Mouse (Mus musculus) forebrain, embryonic 13.5 days (tissue): ENCODE results near the gene Ahnak. TPM values are rescaled to one million over a fixed set of nuclear protein-coding genes. Genes with fewer than 3 reads are reported as not detected.
"Not testable (repeated sequence)": the region's sequence is repeated elsewhere in the genome, so short reads cannot be mapped to it uniquely, and the experiment has no call there.

Experiments used
- ATAC-seq: fragments of 200-750 bp; cut with Nextera tagmentation; 2 replicates; pipeline ENCODE4 v1.8.0; 2017
- H3K27ac ChIP-seq: fragments of 300-500 bp; sonication (generic); 2 replicates; pipeline ENCODE4 v1.5.1; 2015; ENCODE audit warnings: inconsistent platforms, mild to moderate bottlenecking, moderate library complexity
- H3K27me3 ChIP-seq: fragments of 300-500 bp; sonication (generic); 2 replicates; pipeline ENCODE4 v1.6.1; 2015; ENCODE audit warnings: mild to moderate bottlenecking, inconsistent platforms
- H3K36me3 ChIP-seq: fragments of 300-500 bp; sonication (generic); 2 replicates; pipeline ENCODE4 v1.6.1; 2015; ENCODE audit warnings: mild to moderate bottlenecking, inconsistent platforms; ENCODE audit not compliant: poor library complexity, severe bottlenecking
- H3K4me1 ChIP-seq: fragments of 300-500 bp; sonication (generic); 2 replicates; pipeline ENCODE4 v1.6.1; 2015; ENCODE audit warnings: inconsistent platforms
- H3K4me2 ChIP-seq: fragments of 300-500 bp; sonication (generic); 2 replicates; pipeline ENCODE4 v1.6.1; 2015; ENCODE audit warnings: inconsistent platforms, mild to moderate bottlenecking, moderate library complexity
- H3K4me3 ChIP-seq: fragments of 300-500 bp; sonication (generic); 2 replicates; pipeline ENCODE4 v1.5.1; 2015; ENCODE audit warnings: mild to moderate bottlenecking, inconsistent platforms
- H3K9ac ChIP-seq: fragments of 300-500 bp; sonication (generic); 2 replicates; pipeline ENCODE4 v1.6.1; 2015; ENCODE audit warnings: mild to moderate bottlenecking, inconsistent platforms
- H3K9me3 ChIP-seq: fragments of 300-500 bp; sonication (generic); replicated peaks from 2 replicates; pipeline ENCODE4 v1.6.1; 2016; ENCODE audit warnings: inconsistent platforms
- WGBS: fragments of 180-500 bp; shearing (Covaris S2); methylation state at CpG from one replicate; pipeline ENCODE4 v1.1.7; 2015; 5-methylcytosine and 5-hydroxymethylcytosine counted together
- polyA plus RNA-seq: library from polyadenylated mRNA; unstranded; fragments of >200 nt; fragmentation: Nextera tagmentation; extraction: Ambion mirVana; gene quantifications from 2 replicates; pipeline ENCODE4 v1.2.1, GENCODE M21; 2015

The Ahnak gene
- polyA plus RNA-seq, 1 experiment from 2014 or later = 2.8 TPM

DNA sequence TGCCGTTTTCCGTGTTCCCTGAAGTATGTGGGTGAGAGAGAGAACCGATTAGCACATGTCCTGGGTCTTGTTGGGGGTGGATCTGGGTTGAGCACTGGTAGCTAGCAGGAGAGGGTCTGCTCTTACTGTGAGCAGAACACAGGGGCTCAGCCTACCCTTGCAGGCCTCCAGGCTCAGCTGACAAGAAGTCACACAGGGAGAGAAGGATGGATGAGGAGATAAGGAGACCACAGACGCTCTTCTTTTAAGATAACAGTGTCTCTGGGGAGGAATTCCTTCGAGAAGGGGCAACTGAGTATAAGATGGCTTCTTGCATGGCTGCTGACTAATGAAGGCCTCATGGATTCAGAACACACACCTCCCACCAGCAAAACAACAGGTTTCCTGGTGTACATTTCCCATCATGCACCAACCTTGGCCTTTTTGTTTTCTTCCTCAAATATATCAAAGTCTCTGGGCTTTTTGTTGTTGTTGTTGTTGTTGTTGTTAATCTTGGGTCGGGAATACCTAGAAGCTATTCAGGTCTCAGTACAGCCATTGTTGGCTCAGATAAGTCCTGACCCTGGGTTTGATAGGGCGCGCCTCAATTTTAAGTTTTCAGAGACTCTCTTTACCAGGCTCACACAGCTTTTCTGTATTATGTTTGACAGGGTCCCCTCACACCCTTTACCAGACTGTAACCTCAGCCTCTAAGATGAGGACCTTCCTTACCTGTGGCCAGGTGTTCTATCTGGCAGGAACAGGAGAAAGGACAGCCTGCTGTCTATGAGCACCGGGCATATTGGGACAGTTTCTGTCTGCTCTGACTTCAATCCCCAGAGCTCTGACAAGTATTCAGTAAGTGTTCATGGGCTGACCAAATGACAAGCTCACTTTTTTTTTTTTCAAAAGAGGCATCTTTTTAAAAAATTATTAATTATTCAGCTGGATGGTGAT lies 61.5 kb downstream of the Ahnak start:
- Histone ChIP-seq H3K36me3 (no peaks in the 10 kb centered on the region), H3K4me2 (no peak overlapping the region), H3K27me3 (no peaks in the 10 kb centered on the region), H3K27ac (no peak overlapping the region), H3K9ac (no peak overlapping the region), H3K4me3 (no peak overlapping the region), H3K4me1 (no peaks in the 10 kb centered on the region), H3K9me3 (no peaks in the 10 kb centered on the region)
- 84% methylated on average over 9 of the region's 9 CpGs for WGBS
- ATAC-seq = no peak

DNA sequence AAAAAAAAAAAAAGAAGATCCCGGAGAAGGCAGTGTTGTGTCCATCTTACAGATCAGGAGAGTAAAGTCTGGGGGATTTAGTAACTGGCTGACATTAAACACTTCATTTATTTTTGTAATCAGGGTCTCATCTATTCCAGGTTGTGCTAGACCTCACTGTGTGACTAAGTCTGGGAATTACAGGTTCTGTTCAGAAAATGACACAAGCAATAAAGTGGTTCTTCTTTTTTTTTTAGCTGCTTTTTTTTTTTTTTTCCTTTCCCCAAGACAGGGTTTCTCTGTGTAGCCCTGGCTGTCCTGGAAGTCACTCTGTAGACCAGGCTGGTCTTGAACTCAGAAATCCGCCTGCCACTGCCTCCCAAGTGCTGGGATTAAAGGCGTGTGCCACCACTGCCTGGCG lies 62.9 kb downstream of the Ahnak start:
- H3K9ac ChIP-seq, H3K4me3 ChIP-seq, ATAC-seq, H3K36me3 ChIP-seq, H3K27me3 ChIP-seq, H3K4me1 ChIP-seq, H3K27ac ChIP-seq, H3K4me2 ChIP-seq, H3K9me3 ChIP-seq: not testable (repeated sequence)
- WGBS = 85% methylated on average over 4 of the region's 4 CpGs

DNA sequence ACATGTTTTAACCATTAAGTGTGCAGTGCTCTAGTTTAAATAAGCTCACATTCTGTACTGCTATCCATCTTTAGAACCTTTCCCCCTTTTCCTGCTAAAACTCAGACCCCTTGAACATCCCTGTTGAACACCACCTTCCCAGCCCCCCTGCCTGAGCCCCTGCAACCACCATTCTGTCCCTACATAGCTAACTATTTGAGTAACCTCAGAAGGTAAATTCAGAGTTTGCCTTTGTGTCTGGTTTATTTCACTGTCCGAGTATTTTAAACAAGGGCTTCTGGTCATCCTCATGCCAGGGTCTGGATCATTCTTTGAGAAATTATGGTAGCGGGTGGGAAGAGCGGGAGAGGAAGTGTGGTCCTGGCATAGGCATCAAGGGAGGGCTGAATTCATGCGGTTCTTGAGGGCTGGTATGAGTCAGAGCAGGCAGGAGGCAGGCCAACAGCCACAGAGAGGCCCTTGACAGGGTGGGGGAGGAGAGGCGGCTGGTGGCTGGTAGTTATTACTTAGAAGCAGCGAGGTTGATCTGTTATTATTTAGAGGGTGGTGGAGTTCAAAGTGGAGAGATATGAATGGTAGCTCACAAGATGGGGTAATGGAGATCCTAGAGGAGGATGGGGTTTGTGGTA lies 63.8 kb downstream of the Ahnak start:
- Histone ChIP-seq H3K36me3 (no peaks in the 10 kb centered on the region), H3K27me3 (no peaks in the 10 kb centered on the region), H3K9ac (no peak overlapping the region), H3K4me3 (no peak overlapping the region), H3K27ac (no peak overlapping the region), H3K4me2 (no peak overlapping the region), H3K4me1 (no peaks in the 10 kb centered on the region), H3K9me3 (no peaks in the 10 kb centered on the region)
- 68% methylated on average over 6 of the region's 6 CpGs for WGBS
- no peak for ATAC-seq

DNA sequence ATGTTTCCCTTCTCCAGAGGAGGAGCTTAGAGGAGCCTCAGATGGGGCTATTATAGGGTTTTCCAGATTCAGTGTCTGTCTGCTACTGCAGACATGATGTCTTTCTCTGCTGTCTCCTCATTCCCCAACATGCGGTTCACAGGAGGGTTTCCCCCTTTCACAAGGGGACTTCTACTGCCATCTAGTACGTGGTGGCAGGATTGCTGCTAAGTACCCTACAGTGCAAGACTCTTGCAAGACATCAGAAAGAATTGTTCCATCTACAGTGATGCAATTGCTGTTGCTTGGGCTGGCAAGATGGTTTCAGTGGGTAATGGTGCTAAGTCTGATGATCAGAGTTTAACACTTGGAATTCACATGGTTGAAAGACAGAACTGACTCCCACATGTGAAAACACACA lies 66.1 kb downstream of the Ahnak start:
- H3K27ac ChIP-seq = no peak overlapping the region
- no peaks in the 10 kb centered on the region for H3K27me3 ChIP-seq
- no peaks in the 10 kb centered on the region for H3K4me1 ChIP-seq
- H3K9me3 ChIP-seq = no peaks in the 10 kb centered on the region
- no peak overlapping the region for H3K4me2 ChIP-seq
- H3K9ac ChIP-seq = no peak overlapping the region
- 0 out of 2 replicates have a peak, but pooled peaks have one; percentile 24 for ATAC-seq
- H3K4me3 ChIP-seq = no peak overlapping the region
- 33% methylated on average over 2 of the region's 2 CpGs for WGBS
- H3K36me3 ChIP-seq = no peaks in the 10 kb centered on the region

GRCm38 (mm10) chr19:9055703-9056355 lies 66.7 kb downstream of the Ahnak start:
- H3K4me3 ChIP-seq = no peak overlapping the region
- WGBS = 89% methylated on average over 4 of the region's 4 CpGs
- no peaks in the 10 kb centered on the region for H3K36me3 ChIP-seq
- no peaks in the 10 kb centered on the region for H3K4me1 ChIP-seq
- no peaks in the 10 kb centered on the region for H3K9me3 ChIP-seq
- no peak overlapping the region for H3K9ac ChIP-seq
- H3K27ac ChIP-seq = no peak overlapping the region
- no peak for ATAC-seq
- H3K4me2 ChIP-seq = no peak overlapping the region
- H3K27me3 ChIP-seq = no peaks in the 10 kb centered on the region

DNA sequence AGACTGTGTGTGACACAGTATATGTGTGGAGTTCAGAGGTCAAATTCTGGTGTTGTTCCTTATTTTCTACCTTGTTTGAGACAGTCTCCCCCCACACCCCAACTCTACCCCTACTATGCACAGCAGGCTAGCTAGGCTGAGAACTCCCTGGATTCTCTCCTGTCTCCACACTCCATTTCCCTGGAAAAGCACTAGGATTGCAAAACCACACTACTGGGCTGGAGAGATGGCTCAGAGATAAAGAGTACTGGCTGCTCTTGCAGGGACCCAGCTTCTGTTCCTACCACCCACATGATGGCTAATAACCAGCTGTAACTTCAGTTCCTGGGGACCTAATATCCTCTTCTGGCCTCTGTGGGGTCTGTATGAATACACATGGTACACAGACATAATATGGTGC lies 68.6 kb downstream of the Ahnak start:
- H3K4me3 ChIP-seq = no peak overlapping the region
- no peak for ATAC-seq
- no peaks in the 10 kb centered on the region for H3K27me3 ChIP-seq

DNA sequence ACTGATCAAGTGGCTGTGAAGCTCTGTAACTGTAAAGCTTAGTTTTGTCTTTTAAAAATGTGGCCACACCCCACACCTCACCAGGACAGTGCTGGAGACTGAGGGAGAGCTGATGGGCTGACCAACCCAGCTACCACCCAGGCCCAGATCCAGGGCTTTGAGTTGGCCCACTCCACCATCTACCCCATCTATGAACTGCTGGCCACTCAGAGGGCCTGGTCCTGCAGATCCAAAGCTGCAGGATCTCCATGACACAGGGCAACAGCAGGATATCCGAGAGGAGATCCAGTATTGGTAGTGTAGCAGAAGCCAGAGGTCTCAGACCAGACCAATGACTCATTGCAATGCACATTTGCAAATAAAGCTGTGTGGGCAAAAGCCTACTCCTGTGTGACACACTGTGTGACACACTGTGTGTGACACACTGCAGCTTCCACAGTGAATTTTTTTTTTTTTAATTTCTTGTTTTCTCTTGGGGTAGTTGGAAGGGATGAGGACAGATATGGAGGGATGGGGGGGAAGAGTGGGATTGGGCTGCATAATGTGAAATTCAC lies 69.3 kb downstream of the Ahnak start:
- H3K4me1 ChIP-seq = no peaks in the 10 kb centered on the region
- no peak overlapping the region for H3K4me3 ChIP-seq
- ATAC-seq = no peak
- H3K27ac ChIP-seq = no peak overlapping the region
- no peaks in the 10 kb centered on the region for H3K9me3 ChIP-seq
- H3K27me3 ChIP-seq = no peaks in the 10 kb centered on the region
- H3K36me3 ChIP-seq = no peaks in the 10 kb centered on the region
- H3K4me2 ChIP-seq = no peak overlapping the region
- 66% methylated on average over 1 of the region's 1 CpGs for WGBS
- H3K9ac ChIP-seq = no peak overlapping the region

More for the DNA sequence above, 68.6 kb downstream of the Ahnak start:
- Histone ChIP-seq H3K36me3 (no peaks in the 10 kb centered on the region), H3K4me1 (no peaks in the 10 kb centered on the region), H3K4me2 (no peak overlapping the region), H3K9me3 (no peaks in the 10 kb centered on the region), H3K27ac (no peak overlapping the region), H3K9ac (no peak overlapping the region)

DNA sequence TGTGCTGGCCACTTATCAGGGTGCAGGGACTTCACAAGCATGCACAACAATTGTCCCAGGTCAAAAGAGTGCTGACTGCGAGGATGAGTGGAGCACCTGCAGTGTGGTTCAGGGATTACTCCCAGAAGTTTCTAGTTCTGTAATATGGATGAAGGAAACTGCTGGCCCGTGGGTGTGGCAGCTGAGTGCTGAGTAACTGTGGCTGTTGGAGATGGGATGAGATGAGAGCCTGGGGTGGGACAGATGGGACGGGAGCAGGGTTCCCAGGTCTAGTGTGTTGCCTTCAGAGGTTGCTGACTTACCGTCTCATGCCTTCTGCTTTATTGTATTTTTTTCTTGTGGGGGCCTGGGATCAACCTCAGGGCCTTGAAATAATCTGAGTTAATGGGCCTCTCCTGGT lies 69.9 kb downstream of the Ahnak start:
- Histone ChIP-seq H3K27me3 (no peaks in the 10 kb centered on the region), H3K4me1 (no peaks in the 10 kb centered on the region), H3K9ac (no peak overlapping the region), H3K36me3 (no peaks in the 10 kb centered on the region), H3K4me3 (no peak overlapping the region), H3K9me3 (no peaks in the 10 kb centered on the region), H3K4me2 (no peak overlapping the region), H3K27ac (no peak overlapping the region)
- WGBS = 85% methylated on average over 4 of the region's 4 CpGs
- ATAC-seq = no peak

- H3K27me3 ChIP-seq = no peaks in the 10 kb centered on the region
- no peak overlapping the region for H3K9ac ChIP-seq
- no peak overlapping the region for H3K4me3 ChIP-seq
- WGBS = 83% methylated on average over 7 of the region's 7 CpGs
- no peak overlapping the region for H3K27ac ChIP-seq
- H3K9me3 ChIP-seq = no peaks in the 10 kb centered on the region
- no peaks in the 10 kb centered on the region for H3K4me1 ChIP-seq
- H3K4me2 ChIP-seq = no peak overlapping the region
- H3K36me3 ChIP-seq = no peaks in the 10 kb centered on the region
- no peak for ATAC-seq
These were observed 70.3 kb downstream of the Ahnak start for GRCm38 (mm10) chr19:9059391-9059790.

DNA sequence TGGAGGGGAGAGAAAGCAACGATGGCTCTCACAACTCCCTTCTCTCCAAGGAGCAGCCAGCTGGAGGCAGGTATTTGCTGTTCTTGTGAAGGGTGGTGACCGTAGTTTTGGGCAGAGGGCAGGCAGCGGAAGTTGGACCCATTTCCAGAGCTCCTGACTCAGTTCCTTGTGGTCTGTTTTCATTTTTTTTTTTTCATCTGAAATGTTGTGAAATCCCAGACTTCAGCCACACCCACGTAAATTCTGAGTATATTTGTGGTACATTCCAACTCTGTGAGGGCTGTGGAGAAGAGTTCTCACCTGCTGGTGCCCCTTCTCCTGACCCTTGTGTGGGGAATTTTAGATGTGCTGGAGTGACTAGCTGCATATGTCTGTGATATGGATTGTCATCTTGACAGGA lies 71.0 kb downstream of the Ahnak start:
- WGBS = 67% methylated on average over 4 of the region's 4 CpGs
- ATAC-seq = no peak
- H3K4me1 ChIP-seq = no peaks in the 10 kb centered on the region
- no peak overlapping the region for H3K27ac ChIP-seq
- H3K9me3 ChIP-seq = no peaks in the 10 kb centered on the region
- no peak overlapping the region for H3K4me3 ChIP-seq
- H3K36me3 ChIP-seq = no peaks in the 10 kb centered on the region
- no peak overlapping the region for H3K4me2 ChIP-seq
- no peak overlapping the region for H3K9ac ChIP-seq
- H3K27me3 ChIP-seq = no peaks in the 10 kb centered on the region

GRCm38 (mm10) chr19:9061221-9061893 lies 72.3 kb downstream of the Ahnak start:
- H3K27ac ChIP-seq = no peak overlapping the region
- no peak for ATAC-seq
- H3K36me3 ChIP-seq = no peaks in the 10 kb centered on the region
- no peaks in the 10 kb centered on the region for H3K9me3 ChIP-seq
- no peak overlapping the region for H3K4me2 ChIP-seq
- no peaks in the 10 kb centered on the region for H3K27me3 ChIP-seq
- no peak overlapping the region for H3K9ac ChIP-seq
- no peak overlapping the region for H3K4me3 ChIP-seq
- H3K4me1 ChIP-seq = peaks cover 6% of the 10 kb centered on the region
- WGBS = 87% methylated on average over 8 of the region's 8 CpGs

DNA sequence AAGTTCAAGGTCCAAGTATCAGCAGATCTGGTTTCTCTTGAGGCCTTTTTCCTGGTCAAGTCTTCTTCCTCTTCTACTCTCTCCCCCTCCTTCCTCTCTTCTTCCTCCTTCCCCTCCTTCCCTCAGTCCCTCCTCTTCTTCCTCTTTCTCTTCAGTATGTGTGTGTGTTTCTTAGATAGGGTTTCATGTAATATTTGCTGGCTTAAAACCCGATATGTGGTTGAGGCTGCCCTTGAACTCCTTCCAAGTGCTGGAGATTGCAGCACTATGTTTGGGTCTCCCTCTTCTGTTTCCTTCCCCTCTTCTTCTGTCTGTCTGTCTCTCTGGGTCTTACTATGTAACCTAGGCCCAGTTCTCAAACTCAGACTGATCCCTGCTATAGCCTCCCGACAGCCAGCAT lies 73.7 kb downstream of the Ahnak start:
- H3K4me3 ChIP-seq = no peak overlapping the region
- peaks cover 7% of the 10 kb centered on the region for H3K4me1 ChIP-seq
- no peaks in the 10 kb centered on the region for H3K36me3 ChIP-seq
- whole genome bisulfite sequencing = 92% methylated on average over 2 of the region's 2 CpGs
- no peaks in the 10 kb centered on the region for H3K9me3 ChIP-seq
- no peak overlapping the region for H3K9ac ChIP-seq
- H3K27me3 ChIP-seq = no peaks in the 10 kb centered on the region
- ATAC-seq = no peak
- H3K27ac ChIP-seq = no peak overlapping the region
- H3K4me2 ChIP-seq = no peak overlapping the region
